Mouse (Mus musculus) small intestine, adult 2 months (tissue): ENCODE measurements around the gene Tbc1d19. TPM values are rescaled to one million over a fixed set of nuclear protein-coding genes. Genes with fewer than 3 reads are reported as not detected.

Experiments used
- H3K27ac ChIP-seq: fragments of 200-500 bp; 2 replicates; pipeline ENCODE4 v1.5.1; 2012; ENCODE audit warnings: low read depth, low read length, control low read depth, inconsistent platforms; ENCODE audit not compliant: insufficient read depth
- H3K27me3 ChIP-seq: fragments of 200-500 bp; 2 replicates; pipeline ENCODE4 v1.6.1; 2012; ENCODE audit warnings: mild to moderate bottlenecking, moderate library complexity, low read length, inconsistent platforms; ENCODE audit not compliant: control insufficient read depth, insufficient read depth
- H3K36me3 ChIP-seq: fragments of 200-500 bp; 2 replicates; pipeline ENCODE4 v1.6.1; 2012; ENCODE audit warnings: mild to moderate bottlenecking, low read length, control low read depth, inconsistent platforms; ENCODE audit not compliant: control insufficient read depth, insufficient read depth
- H3K4me1 ChIP-seq: fragments of 200-500 bp; 2 replicates; pipeline ENCODE4 v1.6.1; 2012; ENCODE audit warnings: low read length, inconsistent platforms, mixed read lengths; ENCODE audit not compliant: control insufficient read depth, insufficient read depth, insufficient read length
- H3K4me3 ChIP-seq: fragments of 200-500 bp; 2 replicates; pipeline ENCODE4 v1.5.1; 2012; ENCODE audit warnings: low read depth, mild to moderate bottlenecking, control low read depth, inconsistent platforms, low read length, moderate library complexity
- CTCF ChIP-seq: fragments of 200-500 bp; IDR thresholded peaks from 2 replicates; pipeline ENCODE4 v1.5.1; 2012; ENCODE audit warnings: low read depth, mild to moderate bottlenecking, control low read depth, inconsistent platforms, low read length, moderate library complexity, mixed read lengths; ENCODE audit not compliant: insufficient replicate concordance, insufficient read length; ENCODE audit errors: extremely low read depth
- POLR2A ChIP-seq: fragments of 200-500 bp; IDR thresholded peaks from 2 replicates; pipeline ENCODE4 v1.6.1; 2012; ENCODE audit warnings: low read depth, mild to moderate bottlenecking, control low read depth, inconsistent platforms, low read length, moderate library complexity
- WGBS: fragments of 180-500 bp; shearing (Covaris S2); methylation state at CpG from one replicate; pipeline ENCODE4 v1.1.7; 2018; 5-methylcytosine and 5-hydroxymethylcytosine counted together
- polyA plus RNA-seq: library from polyadenylated mRNA; depleted of rRNA; stranded (reverse); fragments of >200 nt; gene quantifications from 2 replicates; pipeline ENCODE4 v1.2.3, GENCODE M21; 2012

Tbc1d19 gene
- polyA plus RNA-seq, 1 experiment: 0.74 TPM

DNA sequence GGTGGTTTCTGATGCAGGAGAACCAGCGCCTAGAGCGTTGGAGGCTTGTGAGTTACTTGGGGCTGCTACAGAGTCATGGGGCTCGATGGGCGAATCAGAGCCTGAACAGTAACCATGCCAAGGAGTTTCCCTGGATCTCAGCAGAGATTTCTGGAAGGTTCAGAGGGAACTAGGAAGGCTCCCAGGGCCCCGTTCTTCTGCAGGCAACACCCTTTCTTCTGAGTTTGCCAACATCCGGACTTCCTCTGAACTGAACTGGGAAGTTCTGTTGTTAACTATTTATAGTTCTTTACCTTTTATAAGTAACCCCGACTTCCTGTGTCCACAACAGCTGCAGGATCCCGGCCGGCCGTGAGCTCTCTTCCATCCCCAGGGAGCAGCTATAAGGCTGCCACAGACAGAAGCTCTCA, 119.8 kb downstream of the Tbc1d19 start:
- Histone ChIP-seq H3K27me3 (no peaks in the 10 kb centered on the region), H3K27ac (no peak overlapping the region)
- 58% methylated on average over 10 of the region's 10 CpGs for WGBS

DNA sequence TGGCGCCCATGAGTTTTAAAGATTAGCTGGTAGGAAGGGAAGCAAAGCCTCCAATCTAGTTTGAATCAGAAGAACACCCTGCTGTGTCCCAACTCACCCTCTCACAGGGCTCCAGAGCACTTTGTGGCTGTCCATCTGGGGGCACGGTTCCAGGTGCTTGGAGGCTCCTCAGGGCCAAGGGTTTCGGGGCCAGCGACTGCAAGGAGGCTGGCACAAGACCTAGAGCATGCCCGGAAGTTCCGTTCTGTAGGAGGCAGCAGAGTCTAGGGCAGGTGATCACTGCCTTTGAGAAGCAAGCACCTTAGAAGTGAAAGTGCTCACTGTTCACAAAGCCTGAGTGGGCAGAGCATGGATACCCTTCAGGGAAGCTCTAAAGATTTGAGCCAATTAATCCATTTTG, 120.4 kb downstream of the Tbc1d19 start:
- H3K27ac ChIP-seq: no peak overlapping the region
- no peak overlapping the region for H3K4me3 ChIP-seq
- no peaks in the 10 kb centered on the region for H3K36me3 ChIP-seq
- no peak for TF ChIP-seq POLR2A
- 75% methylated on average over 6 of the region's 6 CpGs for WGBS
- no peaks in the 10 kb centered on the region for H3K27me3 ChIP-seq
- no peaks in the 10 kb centered on the region for H3K4me1 ChIP-seq

More for the DNA sequence above, 119.8 kb downstream of the Tbc1d19 start:
- H3K4me1 ChIP-seq: no peaks in the 10 kb centered on the region
- no peak overlapping the region for H3K4me3 ChIP-seq
- TF ChIP-seq CTCF (no peak), POLR2A (no peak)
- no peaks in the 10 kb centered on the region for H3K36me3 ChIP-seq

DNA sequence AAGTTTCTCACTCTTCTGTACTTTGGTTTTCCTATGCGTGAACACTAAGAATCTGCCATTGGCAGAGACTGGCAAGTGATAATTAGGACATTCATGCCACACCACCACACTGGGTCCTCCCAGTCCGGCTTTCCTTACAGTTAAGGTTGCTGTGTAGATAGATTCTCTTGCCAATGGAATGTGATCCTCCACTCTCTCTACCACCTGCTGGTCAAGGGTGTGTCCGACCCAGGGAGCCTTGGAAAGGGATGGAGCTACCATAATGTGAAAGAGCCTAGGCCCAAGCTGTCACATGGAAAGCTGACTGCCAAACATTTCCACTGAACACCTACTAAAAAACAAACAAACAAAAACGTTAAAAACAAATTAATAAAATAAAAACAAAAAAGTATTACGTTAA, 121.6 kb downstream of the Tbc1d19 start:
- H3K27me3 ChIP-seq: no peaks in the 10 kb centered on the region
- no peaks in the 10 kb centered on the region for H3K4me1 ChIP-seq
- 77% methylated on average over 5 of the region's 5 CpGs for WGBS
- H3K27ac ChIP-seq: no peak overlapping the region
- no peaks in the 10 kb centered on the region for H3K36me3 ChIP-seq
- no peak overlapping the region for H3K4me3 ChIP-seq
- TF ChIP-seq POLR2A (no peak), CTCF (no peak)

DNA sequence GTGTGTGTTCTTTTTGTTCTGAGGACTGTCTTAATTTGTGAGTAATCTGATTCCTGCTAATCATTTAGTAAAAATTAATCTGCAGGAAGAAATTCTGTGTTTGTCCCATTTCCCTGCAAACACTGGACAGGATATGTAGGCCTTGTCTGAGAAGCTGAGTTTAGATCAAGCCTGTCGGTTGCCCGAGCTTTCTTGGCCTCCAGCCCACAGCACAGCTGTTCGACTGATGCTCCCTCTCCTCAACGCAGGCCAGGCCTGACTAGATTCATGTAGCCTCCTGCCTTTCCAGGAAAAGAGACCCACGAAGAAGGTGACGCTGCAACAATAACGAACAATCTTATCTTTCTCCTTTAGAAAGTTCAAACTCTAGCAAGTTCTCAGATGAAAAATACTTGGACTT, 124.2 kb downstream of the Tbc1d19 start:
- Histone ChIP-seq H3K27me3 (no peaks in the 10 kb centered on the region), H3K36me3 (no peaks in the 10 kb centered on the region), H3K4me1 (no peaks in the 10 kb centered on the region), H3K27ac (no peak overlapping the region), H3K4me3 (no peak overlapping the region)
- no peak for TF ChIP-seq CTCF
- no peak for TF ChIP-seq POLR2A
- WGBS: 49% methylated on average over 7 of the region's 7 CpGs

DNA sequence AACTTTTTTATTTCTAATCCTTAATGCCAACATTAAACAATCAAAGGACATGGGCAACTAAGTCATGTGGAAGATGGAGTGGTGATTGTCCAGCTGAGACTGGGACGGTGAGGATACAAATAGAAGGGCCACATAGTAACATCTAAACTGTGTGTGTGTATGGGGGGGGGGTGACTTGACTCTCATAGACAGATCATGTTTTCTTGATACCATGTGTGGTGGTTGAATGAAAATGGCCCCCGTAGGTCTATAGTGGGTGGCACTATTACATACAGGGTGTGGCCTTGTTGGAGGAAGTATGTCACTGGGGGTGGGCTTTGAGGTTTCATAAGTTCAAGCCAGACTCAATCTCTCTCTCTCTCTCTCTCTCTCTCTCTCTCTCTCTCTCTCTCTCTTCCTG, 124.6 kb downstream of the Tbc1d19 start:
- 83% methylated on average over 2 of the region's 2 CpGs for WGBS
- no peak overlapping the region for H3K27ac ChIP-seq
- H3K4me1 ChIP-seq: no peaks in the 10 kb centered on the region
- H3K27me3 ChIP-seq: no peaks in the 10 kb centered on the region
- TF ChIP-seq POLR2A: no peak
- TF ChIP-seq CTCF: no peak
- no peak overlapping the region for H3K4me3 ChIP-seq
- H3K36me3 ChIP-seq: no peaks in the 10 kb centered on the region

DNA sequence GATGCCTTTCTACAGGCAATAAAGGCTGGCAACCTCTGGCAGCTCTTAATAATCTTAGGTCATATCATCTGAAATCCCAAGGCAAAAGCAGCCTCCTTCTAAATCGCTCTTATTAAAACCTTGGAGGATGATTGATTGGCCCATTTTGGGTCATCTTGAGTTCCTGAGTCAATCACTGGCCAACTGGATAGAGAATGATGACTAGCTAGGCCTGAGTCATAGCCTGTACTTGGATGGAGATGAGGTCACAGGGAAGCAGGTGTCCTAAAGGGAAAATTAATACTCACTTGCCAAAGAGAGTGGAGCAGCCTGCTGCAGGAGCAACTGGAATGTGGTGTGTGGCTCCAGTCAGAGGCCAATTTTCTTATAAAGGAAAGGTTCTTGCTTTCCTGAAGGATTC, 125.4 kb downstream of the Tbc1d19 start:
- H3K27me3 ChIP-seq: no peaks in the 10 kb centered on the region
- H3K4me1 ChIP-seq: no peaks in the 10 kb centered on the region
- no peak overlapping the region for H3K4me3 ChIP-seq
- no peak for TF ChIP-seq POLR2A
- TF ChIP-seq CTCF: no peak
- no peak overlapping the region for H3K27ac ChIP-seq
- no peaks in the 10 kb centered on the region for H3K36me3 ChIP-seq
- WGBS: 92% methylated on average over 1 of the region's 1 CpGs

DNA sequence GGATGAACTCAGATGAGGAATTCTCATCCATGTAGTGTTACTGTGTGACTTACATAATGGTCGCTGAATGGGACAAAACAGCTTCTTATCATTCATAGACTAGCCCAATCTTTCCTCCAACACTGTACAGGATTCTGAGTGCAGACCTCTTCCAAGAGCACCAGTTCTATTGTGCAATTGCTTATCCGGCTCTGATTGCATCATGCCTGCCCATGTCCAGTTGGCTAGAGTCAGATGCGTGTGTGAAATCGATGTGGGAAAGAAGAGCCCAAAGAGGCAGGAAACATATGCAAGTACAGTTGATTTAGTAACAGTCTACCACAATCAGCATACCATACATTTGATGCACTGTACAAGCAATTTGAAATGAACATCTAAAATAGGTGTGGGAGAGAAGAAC, 127.8 kb downstream of the Tbc1d19 start:
- no peak overlapping the region for H3K4me3 ChIP-seq
- no peaks in the 10 kb centered on the region for H3K4me1 ChIP-seq
- no peak overlapping the region for H3K27ac ChIP-seq
- 77% methylated on average over 4 of the region's 4 CpGs for WGBS
- no peak for TF ChIP-seq POLR2A
- TF ChIP-seq CTCF: no peak
- H3K27me3 ChIP-seq: no peaks in the 10 kb centered on the region
- no peaks in the 10 kb centered on the region for H3K36me3 ChIP-seq

DNA sequence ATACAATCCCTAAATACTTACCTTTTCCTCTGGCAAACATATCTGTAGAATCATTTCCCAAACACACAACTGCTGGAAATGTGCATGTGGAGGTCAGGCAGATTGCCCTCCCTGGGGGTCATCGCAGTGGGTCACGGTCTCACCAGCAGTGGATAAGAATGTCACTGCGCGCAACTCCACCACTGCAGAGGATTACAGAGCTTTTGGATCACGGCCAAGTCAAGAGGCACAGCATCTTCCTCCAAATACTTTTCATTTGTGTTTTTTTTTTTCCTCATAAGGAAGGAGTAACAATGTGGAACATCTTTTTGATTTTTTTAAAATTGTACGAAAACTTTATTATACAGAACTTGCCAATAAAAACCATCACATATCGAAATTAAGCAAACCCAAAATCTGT, 129.6 kb downstream of the Tbc1d19 start:
- 88% methylated on average over 7 of the region's 7 CpGs for WGBS
- H3K4me1 ChIP-seq: no peaks in the 10 kb centered on the region
- TF ChIP-seq POLR2A (no peak), CTCF (no peak)
- H3K36me3 ChIP-seq: no peaks in the 10 kb centered on the region
- H3K27me3 ChIP-seq: no peaks in the 10 kb centered on the region
- no peak overlapping the region for H3K27ac ChIP-seq
- no peak overlapping the region for H3K4me3 ChIP-seq
